Mouse (Mus musculus) brain, embryonic 14.5 days (tissue): Measurements from ENCODE around the gene Dnah17.

Experiments used
- CTCF ChIP-seq: fragments of 200-500 bp; IDR thresholded peaks from 2 replicates; pipeline ENCODE4 v1.5.1; 2012; ENCODE audit warnings: inconsistent platforms, mild to moderate bottlenecking, moderate library complexity, borderline replicate concordance; ENCODE audit not compliant: insufficient read depth, insufficient read length; ENCODE audit errors: extremely low read depth
- POLR2A ChIP-seq: fragments of 200-500 bp; IDR thresholded peaks from 2 replicates; pipeline ENCODE4 v1.6.1; 2012; ENCODE audit warnings: mild to moderate bottlenecking, inconsistent platforms, borderline replicate concordance; ENCODE audit not compliant: poor library complexity, insufficient read depth, insufficient read length, severe bottlenecking; ENCODE audit errors: extremely low read depth

DNA sequence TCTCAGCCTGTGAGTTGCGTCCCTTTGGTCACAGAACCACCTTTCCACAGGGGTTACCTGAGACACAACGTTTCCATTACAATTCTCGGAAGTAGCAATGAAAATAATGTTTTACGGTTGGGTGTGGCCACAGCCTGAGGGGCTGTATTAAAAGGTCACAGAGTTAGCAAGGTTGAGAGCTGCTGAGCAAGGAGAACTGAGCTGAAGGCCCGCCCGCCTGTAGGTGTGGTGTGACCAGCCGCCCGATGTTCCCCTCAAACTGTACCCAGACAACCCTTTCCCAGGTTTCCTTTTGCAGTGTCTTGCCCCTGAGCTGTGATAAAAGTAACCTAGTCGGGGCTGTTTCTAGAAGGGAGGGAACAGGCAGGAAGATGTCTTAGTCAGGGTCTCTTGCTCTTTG, 95.4 kb downstream of the Dnah17 start:
- TF ChIP-seq CTCF (no peak), POLR2A (no peak)
